Mouse (Mus musculus) G1E-ER4 (cell line): ENCODE measurements around the gene Gpr152. TPM values are rescaled to one million over a fixed set of nuclear protein-coding genes. Genes with fewer than 3 reads are reported as not detected.

Experiments
- GATA1 ChIP-seq: IDR thresholded peaks from one replicate; pipeline ENCODE4 v1.8.0; 2012; ENCODE audit warnings: low read length, inconsistent platforms
- polyA plus RNA-seq: library from polyadenylated mRNA; stranded (reverse); fragments of >175 nt; gene quantifications from 2 replicates; pipeline ENCODE4 v1.2.3, GENCODE M21; 2012

Gene Gpr152
- polyA plus RNA-seq, 1 experiment: not detected

DNA sequence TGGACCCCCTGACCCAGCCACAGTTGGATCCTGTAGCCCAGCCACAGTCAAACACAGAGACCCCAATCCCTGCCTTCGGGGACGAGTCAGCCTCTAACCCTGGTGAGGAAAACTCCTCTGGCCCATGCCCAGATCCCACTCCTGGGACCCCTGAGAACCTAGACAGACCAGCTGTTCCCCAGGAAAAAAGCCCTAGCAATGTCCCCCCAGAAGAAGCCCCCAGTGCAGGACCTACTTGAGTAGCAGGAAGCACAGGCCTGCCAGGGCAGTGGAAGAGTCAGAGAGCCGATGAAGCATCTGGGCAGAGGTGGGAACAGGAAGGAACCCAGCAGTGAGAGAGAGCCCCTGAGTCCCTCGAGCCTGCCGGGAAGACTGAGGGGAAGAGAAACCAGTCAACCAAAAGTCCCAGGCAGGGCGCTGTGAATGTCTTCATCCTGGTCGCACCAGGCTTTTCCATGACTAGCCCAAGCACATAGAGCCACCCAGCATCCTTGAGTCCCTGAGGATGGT, 4.2 kb downstream of the Gpr152 start, which contains the start of gene Cabp4:
TSS of gene Cabp4 (minus strand) at position 275 of the 510 bp plus-strand sequence.
- TF ChIP-seq GATA1: no peak

DNA sequence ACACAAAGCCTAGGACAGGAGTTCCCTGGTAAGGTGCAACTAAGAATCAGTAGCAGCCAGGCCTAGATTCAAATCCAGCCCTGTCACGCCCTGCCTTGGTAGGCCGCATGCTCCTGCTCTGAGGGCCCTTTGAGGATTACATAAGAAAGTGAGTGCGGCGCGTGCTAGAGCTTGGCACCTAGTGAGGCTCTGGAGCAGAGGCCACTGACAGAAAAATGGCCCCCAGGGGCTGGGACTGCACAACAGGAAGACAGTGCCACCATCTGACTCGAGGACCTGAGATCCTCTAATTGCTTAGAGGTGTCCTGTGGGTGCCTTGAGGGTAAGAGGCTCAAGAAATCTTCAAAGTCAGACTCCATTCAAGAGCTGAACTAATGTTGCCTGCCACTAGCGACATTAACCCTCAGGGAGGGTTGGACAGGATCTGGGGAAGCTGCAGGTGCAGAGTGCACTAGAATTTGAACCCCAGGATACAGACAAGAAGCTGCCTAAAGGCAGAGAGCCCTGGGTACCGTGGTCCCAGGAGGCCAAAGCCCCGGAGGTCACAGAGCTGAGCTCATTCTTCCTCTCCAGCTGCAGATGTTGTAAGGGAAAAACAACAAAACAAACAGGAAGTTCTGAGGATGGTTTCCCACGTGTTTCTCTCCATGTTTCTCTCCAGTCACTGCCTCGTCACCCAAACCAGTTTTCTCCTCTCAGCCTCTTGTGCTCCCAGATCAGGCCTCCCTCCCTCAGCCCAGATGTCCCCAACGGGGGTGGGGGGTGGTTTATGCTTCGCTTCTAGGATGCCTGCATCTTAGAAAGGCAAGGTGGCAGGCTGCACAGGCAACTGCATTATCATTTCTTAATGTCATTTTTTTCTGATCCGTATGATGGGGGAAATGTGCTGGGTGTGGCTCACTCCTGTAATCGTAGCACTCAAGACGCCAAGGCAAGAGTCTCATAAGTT, 5.2 kb downstream of the Gpr152 start:
- TF ChIP-seq GATA1: no peak

DNA sequence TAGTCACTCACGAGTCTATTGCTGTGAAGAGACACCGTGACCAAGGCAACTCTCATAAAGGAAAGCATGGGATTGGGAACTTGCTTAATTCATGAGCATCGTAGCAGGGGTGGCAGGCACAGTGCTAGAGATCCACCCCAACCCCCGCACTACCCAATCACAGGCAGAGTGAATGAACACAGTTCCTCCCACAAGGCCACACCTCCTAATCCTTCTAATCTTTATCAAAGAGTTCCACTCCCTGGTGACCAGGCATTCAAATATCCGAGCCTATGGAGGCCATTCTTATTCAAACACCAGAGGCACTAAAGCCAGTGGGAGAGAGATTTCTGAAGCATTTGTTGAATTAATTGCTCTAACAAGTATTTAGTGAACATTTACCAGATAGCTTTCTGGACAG, 6.3 kb downstream of the Gpr152 start:
- TF ChIP-seq GATA1: no peak

DNA sequence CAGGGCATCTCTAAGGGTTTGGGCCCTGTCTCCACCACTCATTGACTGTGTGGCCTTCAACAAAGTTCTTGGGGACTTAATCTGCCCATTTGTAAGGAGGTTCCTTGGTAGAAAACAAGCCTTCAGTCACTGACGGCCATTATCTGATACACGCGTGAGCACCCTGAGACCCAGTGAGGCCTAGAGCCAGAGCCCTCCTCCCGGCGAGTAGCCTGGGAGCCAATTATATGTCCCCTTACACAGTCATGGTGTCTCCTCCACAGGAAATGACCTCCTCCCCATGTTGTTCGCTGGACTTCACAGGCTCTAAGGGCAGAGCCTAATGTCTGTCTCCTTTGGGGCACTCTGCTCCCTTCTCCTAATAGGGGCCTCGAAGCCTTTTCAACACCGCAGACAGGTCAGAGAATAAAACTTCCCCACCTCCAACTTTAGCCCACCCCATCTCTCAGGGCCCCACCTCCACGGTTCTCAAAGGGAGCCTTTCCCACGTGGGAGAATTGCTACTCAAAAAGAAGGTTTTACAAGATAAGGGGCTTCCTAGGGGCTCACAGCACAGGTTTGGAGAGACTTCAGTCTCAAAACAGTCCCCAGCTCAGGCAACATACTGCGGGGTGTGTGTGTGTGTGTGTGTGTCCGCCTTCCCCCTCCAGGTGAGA, 6.9 kb downstream of the Gpr152 start:
- TF ChIP-seq GATA1: no peak

DNA sequence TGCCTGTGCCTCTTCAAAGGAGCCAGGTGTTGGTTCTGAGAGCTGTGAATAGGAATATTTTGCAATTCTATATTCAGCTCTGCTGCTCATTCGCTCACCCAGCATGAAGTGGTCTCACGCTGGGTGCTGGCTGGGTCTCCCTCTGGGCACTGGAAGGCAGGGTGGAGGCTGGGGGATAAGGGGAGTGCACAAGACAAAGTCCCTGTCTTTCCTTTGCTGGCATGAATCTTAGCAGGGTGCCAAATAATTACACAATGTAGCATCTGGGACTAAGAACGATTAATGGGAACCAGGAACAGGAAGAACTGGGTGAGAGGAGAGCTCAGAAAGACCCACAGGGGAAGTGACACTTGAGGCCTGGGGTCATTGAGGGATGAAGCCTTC, 7.4 kb downstream of the Gpr152 start:
- no peak for TF ChIP-seq GATA1

DNA sequence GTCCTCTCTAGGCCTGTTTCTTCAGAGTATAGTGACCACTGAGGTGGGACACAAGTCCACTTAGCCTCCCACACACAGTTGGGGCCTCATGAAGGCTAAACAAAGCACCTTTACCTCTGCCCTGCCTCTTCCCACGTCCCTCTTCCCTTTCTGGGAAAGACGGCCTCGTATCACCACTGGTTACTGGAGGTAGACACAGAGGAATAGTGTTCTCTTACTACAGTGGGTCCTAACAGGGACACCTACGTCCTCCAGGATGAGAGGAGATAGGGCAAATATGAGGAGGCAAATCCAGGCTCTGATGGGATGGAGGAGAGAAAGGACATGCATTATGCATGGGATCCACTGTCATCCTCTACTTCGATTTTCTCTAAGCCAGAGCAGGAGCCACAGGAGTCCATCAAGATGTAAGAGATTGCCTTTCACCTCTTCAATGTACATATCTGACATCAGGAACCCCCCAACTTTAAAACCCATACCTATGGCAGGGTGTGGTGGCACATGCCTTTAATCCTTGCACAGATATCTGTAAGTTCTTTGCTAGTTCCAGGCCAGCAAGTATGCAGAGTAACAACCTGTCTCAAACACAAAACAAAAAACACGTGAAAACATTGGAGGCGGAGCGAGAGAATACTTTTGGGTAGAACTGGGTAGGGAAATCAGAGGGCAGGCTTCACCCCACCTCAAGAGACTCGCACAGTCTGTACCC, 8.3 kb downstream of the Gpr152 start:
- TF ChIP-seq GATA1: no peak

DNA sequence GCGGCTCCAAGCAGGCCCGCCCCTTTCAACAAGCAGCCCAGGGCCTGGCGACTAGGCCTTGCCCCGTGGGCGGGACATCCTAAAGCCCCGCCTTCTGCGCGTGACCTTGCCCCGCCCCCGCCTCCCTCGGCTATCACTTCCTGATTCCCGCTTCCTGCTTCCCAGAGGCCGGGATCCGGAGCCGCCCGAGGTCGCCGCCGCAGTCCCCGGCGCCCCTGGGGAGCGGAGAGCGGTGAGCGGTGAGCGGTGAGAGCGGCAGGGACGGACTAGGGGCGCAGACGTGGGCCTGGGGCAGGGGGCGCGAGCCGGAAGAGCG, 8.9 kb downstream of the Gpr152 start, which contains the start of gene Coro1b:
TSS of gene Coro1b (plus strand) at position 129 of the 316 bp plus-strand sequence.
- TF ChIP-seq GATA1: no peak

DNA sequence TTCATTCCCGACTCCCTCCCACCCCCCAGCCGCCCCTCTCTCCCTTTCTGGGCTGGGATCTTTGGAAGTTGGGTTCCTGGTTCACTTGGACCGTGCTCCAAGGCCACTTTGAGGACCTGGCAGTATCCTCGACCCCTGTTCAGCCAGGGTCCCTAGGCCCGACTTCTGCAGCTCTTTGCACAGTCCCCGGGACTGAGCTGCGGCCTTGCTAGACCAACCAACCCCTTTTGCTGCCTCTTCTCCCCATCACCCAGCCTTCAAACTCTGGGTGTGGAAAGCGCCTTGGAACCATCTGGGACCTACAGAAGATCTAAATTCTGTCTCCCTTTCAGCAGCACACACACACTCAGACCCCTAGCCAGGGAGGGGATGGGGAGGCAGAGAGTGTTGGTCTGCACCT, 9.2 kb downstream of the Gpr152 start:
- TF ChIP-seq GATA1: no peak

DNA sequence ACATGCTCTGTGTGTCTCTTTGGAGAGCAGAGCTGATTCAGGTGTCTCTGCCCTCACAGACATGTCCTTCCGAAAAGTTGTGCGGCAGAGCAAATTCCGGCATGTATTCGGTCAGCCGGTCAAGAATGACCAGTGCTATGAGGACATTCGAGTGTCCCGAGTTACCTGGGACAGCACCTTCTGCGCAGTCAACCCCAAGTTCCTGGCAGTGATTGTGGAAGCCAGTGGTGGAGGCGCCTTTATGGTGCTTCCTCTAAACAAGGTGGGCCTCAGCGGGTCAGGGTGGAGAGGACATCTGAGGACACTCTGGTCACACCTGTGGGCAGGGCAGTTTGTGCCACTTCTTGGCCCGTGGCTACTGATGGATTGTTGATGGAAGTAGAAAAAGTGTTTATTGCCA, 9.7 kb downstream of the Gpr152 start:
- no peak for TF ChIP-seq GATA1

DNA sequence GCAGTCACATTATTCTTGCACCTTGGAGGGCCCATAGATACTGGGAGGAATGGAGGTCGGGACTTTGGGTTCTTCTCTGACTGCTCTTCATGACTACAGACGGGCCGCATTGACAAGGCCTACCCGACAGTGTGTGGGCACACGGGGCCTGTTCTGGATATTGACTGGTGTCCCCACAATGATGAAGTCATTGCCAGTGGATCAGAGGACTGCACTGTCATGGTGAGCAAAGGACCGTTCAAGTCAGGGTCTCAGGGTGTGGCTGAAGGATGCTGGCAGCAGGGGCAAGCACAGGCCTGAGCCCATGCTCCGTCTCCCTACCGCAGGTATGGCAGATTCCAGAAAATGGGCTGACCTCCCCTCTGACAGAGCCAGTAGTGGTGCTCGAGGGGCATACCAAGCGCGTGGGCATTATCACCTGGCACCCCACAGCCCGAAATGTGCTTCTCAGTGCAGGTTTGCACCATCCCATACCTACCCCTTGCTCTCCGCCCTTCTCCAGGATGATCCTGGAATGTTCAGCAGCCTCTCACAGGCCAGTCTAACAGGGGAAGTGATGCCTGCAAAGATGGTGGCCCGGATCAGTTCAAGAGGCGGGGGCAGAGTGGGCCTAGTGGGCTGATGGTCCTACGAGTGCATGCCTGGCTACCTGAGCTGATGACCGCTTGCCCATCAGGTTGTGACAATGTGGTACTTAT, 10.3 kb downstream of the Gpr152 start:
- no peak for TF ChIP-seq GATA1

DNA sequence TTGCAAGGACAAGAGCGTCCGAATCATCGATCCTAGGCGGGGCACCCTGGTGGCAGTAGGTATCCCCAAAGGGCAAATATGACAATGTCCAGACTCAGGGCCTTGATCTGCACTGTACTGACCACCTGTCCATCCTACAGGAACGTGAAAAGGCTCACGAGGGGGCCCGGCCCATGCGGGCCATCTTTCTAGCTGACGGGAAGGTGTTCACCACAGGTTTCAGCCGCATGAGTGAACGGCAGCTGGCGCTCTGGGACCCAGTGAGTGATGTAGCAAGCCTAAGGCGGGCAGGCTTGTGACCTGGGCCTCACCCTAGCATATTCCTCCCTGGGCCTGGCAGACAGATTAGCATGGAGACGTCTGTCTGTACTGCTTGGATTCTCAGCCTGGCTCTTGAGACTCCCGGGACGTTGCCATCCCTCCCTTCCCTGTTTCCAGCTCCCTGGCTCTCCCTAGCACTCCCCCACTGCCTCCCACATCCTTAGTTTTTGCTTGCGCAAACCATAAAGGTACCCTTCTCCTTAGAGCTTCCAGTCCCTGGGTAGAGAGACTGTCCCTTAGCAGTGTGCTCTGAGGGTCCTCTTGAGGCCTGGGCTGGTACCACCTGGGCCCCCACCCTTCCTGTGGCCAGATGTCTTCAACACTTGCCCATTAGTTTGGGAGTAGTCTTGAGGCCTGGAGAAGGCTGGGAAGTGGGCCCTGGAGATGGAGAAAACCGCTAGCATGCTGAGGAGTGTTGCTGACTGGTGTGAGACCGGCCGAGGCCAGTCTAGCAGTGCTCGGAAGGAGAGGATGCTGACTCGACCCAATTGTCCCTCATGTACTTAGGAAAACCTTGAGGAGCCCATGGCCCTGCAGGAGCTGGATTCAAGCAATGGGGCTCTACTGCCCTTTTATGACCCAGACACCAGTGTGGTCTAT, 11.2 kb downstream of the Gpr152 start:
- TF ChIP-seq GATA1: no peak

DNA sequence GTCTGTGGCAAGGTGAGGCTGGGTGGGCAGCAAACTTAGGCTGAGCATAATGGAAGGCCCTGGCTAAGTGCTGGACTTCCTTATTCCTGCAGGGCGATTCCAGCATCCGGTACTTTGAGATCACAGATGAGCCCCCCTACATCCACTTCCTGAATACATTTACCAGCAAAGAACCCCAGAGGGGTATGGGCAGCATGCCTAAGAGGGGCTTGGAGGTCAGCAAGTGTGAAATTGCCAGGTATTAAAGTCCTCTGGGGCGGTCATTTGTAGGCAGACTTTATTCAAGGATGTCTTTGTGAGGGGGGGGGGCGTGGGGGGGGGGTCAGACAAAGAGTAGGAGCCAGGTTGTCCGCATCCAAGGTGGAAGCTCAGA, 11.9 kb downstream of the Gpr152 start:
- TF ChIP-seq GATA1: no peak

DNA sequence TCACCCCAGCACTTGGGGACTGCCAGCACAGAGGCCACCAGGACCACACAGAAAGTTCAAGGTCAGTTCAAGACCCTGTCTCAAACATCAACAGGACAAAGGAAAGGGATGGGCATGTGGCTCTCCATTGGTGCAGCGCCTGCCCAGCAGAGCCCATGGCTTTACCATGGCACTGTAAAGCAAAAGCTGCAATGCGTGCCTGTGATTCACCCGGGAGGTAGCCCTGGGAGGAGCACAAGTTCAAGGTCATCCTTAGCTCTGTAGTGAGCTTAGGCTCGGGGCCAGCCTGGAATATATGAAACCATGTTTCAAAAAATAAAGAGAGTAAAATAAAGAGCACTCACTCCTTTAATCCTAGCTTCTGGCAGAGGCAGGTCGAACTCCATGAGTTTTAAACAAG, 12.3 kb downstream of the Gpr152 start:
- TF ChIP-seq GATA1: no peak
